Mouse (Mus musculus) midbrain, embryonic 13.5 days (tissue): Measurements from ENCODE around the gene Elovl6. TPM values are rescaled to one million over a fixed set of nuclear protein-coding genes. Genes with fewer than 3 reads are reported as not detected.

Experiments used
- ATAC-seq: fragments of 200-750 bp; cut with Nextera tagmentation; 2 replicates; pipeline ENCODE4 v1.8.0; 2017; ENCODE audit warnings: mild to moderate bottlenecking, moderate TSS enrichment, moderate library complexity
- H3K27ac ChIP-seq: fragments of 300-500 bp; sonication (generic); 2 replicates; pipeline ENCODE4 v1.5.1; 2015; ENCODE audit warnings: inconsistent platforms, mild to moderate bottlenecking, moderate library complexity
- H3K27me3 ChIP-seq: fragments of 300-500 bp; sonication (generic); 2 replicates; pipeline ENCODE4 v1.6.1; 2015; ENCODE audit warnings: mild to moderate bottlenecking, inconsistent platforms
- H3K36me3 ChIP-seq: fragments of 300-500 bp; sonication (generic); 2 replicates; pipeline ENCODE4 v1.6.1; 2015; ENCODE audit warnings: mild to moderate bottlenecking, inconsistent platforms
- H3K4me1 ChIP-seq: fragments of 300-500 bp; sonication (generic); replicated peaks from 2 replicates; pipeline ENCODE4 v1.6.1; 2015; ENCODE audit warnings: inconsistent platforms
- H3K4me2 ChIP-seq: fragments of 300-500 bp; sonication (generic); replicated peaks from 2 replicates; pipeline ENCODE4 v1.6.1; 2015; ENCODE audit warnings: moderate library complexity, mild to moderate bottlenecking, inconsistent platforms
- H3K4me3 ChIP-seq: fragments of 300-500 bp; sonication (generic); replicated peaks from 2 replicates; pipeline ENCODE4 v1.5.1; 2015; ENCODE audit warnings: mild to moderate bottlenecking, inconsistent platforms
- H3K9ac ChIP-seq: fragments of 300-500 bp; sonication (generic); replicated peaks from 2 replicates; pipeline ENCODE4 v1.6.1; 2015; ENCODE audit warnings: mild to moderate bottlenecking, inconsistent platforms
- H3K9me3 ChIP-seq: fragments of 300-500 bp; sonication (generic); 2 replicates; pipeline ENCODE4 v1.6.1; 2016; ENCODE audit warnings: mild to moderate bottlenecking, inconsistent platforms
- WGBS: fragments of 180-500 bp; shearing (Covaris S2); methylation state at CpG from one replicate; pipeline ENCODE4 v1.1.7; 2015; 5-methylcytosine and 5-hydroxymethylcytosine counted together
- polyA plus RNA-seq: library from polyadenylated mRNA; unstranded; fragments of >200 nt; fragmentation: Nextera tagmentation; extraction: Ambion mirVana; gene quantifications from 2 replicates; pipeline ENCODE4 v1.2.1, GENCODE M21; 2015

The Elovl6 gene
- polyA plus RNA-seq, 1 experiment from 2014 or later: 31.2 TPM

DNA sequence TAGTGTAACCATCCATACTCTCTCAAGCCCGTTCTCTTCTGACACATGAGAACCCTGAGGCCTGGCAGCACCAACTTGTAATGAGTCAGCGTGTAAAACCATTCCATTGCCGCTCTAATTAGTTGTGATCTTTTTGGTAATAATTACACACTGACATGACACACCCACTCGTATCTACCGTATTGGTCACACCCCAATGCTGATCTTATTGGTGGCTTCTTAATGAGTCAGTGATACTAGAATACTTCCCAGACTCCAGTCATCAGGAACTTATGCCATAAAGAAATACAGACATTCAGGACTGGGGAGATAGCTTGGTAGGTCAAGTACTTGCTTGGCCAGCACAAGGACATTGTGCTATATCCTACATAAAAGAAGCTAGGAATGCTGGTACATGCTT is 39.5 kb downstream of the Elovl6 start:
- H3K9ac ChIP-seq: no peak overlapping the region
- H3K27me3 ChIP-seq: no peaks in the 10 kb centered on the region
- no peak overlapping the region for H3K4me3 ChIP-seq
- H3K36me3 ChIP-seq: peaks cover 5% of the 10 kb centered on the region; the same call in 1 of the 2 replicates
- H3K9me3 ChIP-seq: no peaks in the 10 kb centered on the region
- H3K4me2 ChIP-seq: no peak overlapping the region
- H3K4me1 ChIP-seq: peaks cover 11% of the 10 kb centered on the region
- H3K27ac ChIP-seq: no peak overlapping the region
- WGBS: 94% methylated on average over 5 of the region's 5 CpGs
- ATAC-seq: no peak

DNA sequence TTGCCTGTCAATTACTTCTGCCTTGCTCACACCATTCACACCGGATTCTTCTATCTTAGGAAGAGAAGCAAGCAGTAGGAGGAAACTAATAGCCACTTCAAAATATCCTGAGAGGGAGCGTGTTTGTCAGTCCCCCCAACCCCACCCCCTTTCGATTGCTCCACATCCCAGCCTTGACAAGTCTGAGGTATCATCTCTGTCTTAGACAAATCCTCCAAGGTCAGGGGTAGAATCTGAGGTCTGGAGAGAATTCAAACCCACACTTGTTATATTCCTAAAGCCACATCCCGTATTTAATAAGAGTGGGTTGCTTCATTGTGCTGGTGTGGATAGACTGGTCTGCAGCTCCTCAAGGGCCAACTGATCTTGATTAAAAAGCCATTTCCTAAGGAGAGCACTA is 40.8 kb downstream of the Elovl6 start:
- H3K9ac ChIP-seq: no peak overlapping the region
- no peak for ATAC-seq
- no peaks in the 10 kb centered on the region for H3K9me3 ChIP-seq
- H3K27me3 ChIP-seq: no peaks in the 10 kb centered on the region
- H3K27ac ChIP-seq: no peak overlapping the region
- no peak overlapping the region for H3K4me2 ChIP-seq
- peaks cover 11% of the 10 kb centered on the region for H3K4me1 ChIP-seq
- peaks cover 6% of the 10 kb centered on the region; the same call in 1 of the 2 replicates for H3K36me3 ChIP-seq
- WGBS: 50% methylated on average over 4 of the region's 4 CpGs
- no peak overlapping the region for H3K4me3 ChIP-seq

DNA sequence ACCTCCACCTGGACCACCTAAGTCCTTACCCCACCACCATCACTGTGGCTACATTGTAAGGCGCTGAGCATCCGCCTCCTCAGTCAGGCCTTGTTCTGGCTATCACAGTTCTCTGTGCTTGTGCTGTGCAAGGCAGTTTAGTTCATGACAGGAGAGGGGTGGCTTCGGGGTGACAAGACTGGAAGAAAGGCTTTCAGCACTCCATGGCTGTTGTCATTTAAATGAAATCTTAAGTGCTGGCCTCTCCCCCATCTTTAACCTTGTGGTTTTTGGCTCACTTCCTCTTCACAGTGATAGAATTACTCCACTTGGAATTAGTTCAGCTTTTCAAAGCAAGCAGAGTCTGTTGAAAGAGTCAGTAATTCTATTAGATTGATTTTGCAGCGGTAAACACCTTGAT is 41.5 kb downstream of the Elovl6 start:
- H3K4me3 ChIP-seq: no peak overlapping the region
- H3K9me3 ChIP-seq: no peaks in the 10 kb centered on the region
- no peaks in the 10 kb centered on the region for H3K27me3 ChIP-seq
- WGBS: 79% methylated on average over 4 of the region's 4 CpGs
- no peak overlapping the region for H3K9ac ChIP-seq
- peaks cover 11% of the 10 kb centered on the region for H3K4me1 ChIP-seq
- no peak overlapping the region for H3K4me2 ChIP-seq
- peaks cover 6% of the 10 kb centered on the region; the same call in 1 of the 2 replicates for H3K36me3 ChIP-seq
- H3K27ac ChIP-seq: no peak overlapping the region
- peak; percentile 68 for ATAC-seq

GRCm38 (mm10) chr3:129575086-129575485 is 42.9 kb downstream of the Elovl6 start:
- Histone ChIP-seq H3K4me1 (peaks cover 11% of the 10 kb centered on the region), H3K9ac (no peak overlapping the region), H3K27ac (no peak overlapping the region), H3K9me3 (no peaks in the 10 kb centered on the region), H3K4me2 (no peak overlapping the region), H3K4me3 (no peak overlapping the region), H3K36me3 (peaks cover 6% of the 10 kb centered on the region; the same call in 1 of the 2 replicates), H3K27me3 (no peaks in the 10 kb centered on the region)
- no peak for ATAC-seq
- 96% methylated on average over 4 of the region's 4 CpGs for WGBS

GRCm38 (mm10) chr3:129576522-129576921 is 44.4 kb downstream of the Elovl6 start:
- WGBS: 96% methylated on average over 6 of the region's 6 CpGs
- Histone ChIP-seq H3K9me3 (no peaks in the 10 kb centered on the region), H3K36me3 (peaks cover 6% of the 10 kb centered on the region; the same call in 1 of the 2 replicates), H3K4me3 (no peak overlapping the region), H3K27me3 (no peaks in the 10 kb centered on the region), H3K9ac (no peak overlapping the region), H3K4me1 (peaks cover 11% of the 10 kb centered on the region), H3K27ac (no peak overlapping the region), H3K4me2 (no peak overlapping the region)
- ATAC-seq: no peak

DNA sequence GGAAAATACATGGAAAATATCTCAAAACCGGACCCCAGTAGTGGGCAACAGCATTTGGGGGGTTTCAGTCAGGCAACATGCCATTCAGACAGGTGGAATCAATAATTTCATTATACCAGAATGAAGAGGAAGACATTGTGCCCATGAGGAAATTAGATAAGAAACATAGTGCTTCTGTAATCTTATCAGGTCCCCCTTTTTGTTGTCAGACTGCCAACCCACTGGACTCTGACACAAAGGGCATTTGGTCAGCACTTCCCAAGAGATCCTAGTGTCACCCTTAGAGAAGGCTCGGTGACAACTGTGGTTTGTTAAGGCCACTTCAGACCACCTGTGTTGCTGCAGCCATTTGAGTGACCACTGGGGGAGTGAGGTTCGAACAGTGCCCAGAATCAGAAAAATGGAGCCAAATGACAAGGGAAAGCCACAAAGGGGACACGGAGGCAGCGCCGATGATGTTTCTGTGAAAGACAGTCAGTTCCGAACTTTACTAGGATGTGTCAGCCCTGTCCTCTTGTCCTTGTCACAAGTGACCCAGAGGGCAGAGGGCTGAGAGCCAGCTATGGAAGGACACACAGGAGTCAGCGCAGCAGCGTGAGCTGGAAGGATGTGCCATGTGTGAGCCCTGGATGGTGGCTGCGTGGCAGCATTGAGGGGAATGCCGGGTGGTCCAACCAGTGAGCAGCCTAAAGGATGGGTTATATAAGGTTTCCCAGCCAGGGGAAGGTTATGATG is 46.8 kb downstream of the Elovl6 start:
- no peaks in the 10 kb centered on the region for H3K4me1 ChIP-seq
- H3K9me3 ChIP-seq: no peaks in the 10 kb centered on the region
- peaks cover 6% of the 10 kb centered on the region; the same call in 1 of the 2 replicates for H3K36me3 ChIP-seq
- WGBS: 93% methylated on average over 11 of the region's 11 CpGs
- H3K4me3 ChIP-seq: no peak overlapping the region
- H3K4me2 ChIP-seq: no peak overlapping the region
- no peak overlapping the region for H3K27ac ChIP-seq
- no peak for ATAC-seq
- no peak overlapping the region for H3K9ac ChIP-seq
- H3K27me3 ChIP-seq: no peaks in the 10 kb centered on the region

- peaks cover 6% of the 10 kb centered on the region; the same call in 1 of the 2 replicates for H3K36me3 ChIP-seq
- 88% methylated on average over 3 of the region's 3 CpGs for WGBS
- H3K9me3 ChIP-seq: no peaks in the 10 kb centered on the region
- H3K4me3 ChIP-seq: no peak overlapping the region
- H3K9ac ChIP-seq: no peak overlapping the region
- no peaks in the 10 kb centered on the region for H3K27me3 ChIP-seq
- no peak for ATAC-seq
- no peaks in the 10 kb centered on the region for H3K4me1 ChIP-seq
- H3K27ac ChIP-seq: no peak overlapping the region
- no peak overlapping the region for H3K4me2 ChIP-seq
Observed at GRCm38 (mm10) chr3:129581024-129581423, 48.9 kb downstream of the Elovl6 start.

- WGBS: 80% methylated on average over 4 of the region's 4 CpGs
- Histone ChIP-seq H3K27me3 (no peaks in the 10 kb centered on the region), H3K4me1 (peaks cover 6% of the 10 kb centered on the region; the same call in 1 of the 2 replicates), H3K4me3 (no peak overlapping the region), H3K27ac (no peak overlapping the region), H3K9me3 (no peaks in the 10 kb centered on the region), H3K4me2 (no peak overlapping the region), H3K36me3 (no peaks in the 10 kb centered on the region), H3K9ac (no peak overlapping the region)
- no peak for ATAC-seq
Observed at GRCm38 (mm10) chr3:129582449-129582848, 50.3 kb downstream of the Elovl6 start.

DNA sequence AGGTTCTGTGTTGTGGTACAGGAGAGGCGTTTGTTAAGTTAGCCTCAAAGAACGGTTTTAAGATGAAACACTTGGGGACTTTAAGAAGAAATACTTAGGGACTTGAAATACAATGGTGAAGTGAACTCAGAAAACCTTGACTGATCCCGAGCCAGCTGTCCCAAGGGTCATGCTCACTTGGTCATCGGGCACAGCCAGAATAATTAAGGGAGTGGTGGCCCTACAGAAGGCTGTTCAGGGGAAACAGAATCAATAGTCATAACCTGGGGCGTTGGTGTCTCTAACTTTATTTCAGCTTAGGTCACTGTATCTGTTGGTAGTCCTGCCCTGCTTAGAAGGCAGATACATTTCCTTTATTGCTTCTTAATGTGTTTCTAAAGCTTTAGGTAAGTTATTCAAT is 51.1 kb downstream of the Elovl6 start:
- Histone ChIP-seq H3K27me3 (no peaks in the 10 kb centered on the region), H3K4me3 (no peak overlapping the region), H3K9me3 (no peaks in the 10 kb centered on the region), H3K4me1 (peaks cover 6% of the 10 kb centered on the region; the same call in 1 of the 2 replicates), H3K27ac (no peak overlapping the region), H3K36me3 (no peaks in the 10 kb centered on the region), H3K4me2 (no peak overlapping the region), H3K9ac (no peak overlapping the region)
- WGBS: 75% methylated on average over 5 of the region's 5 CpGs
- no peak for ATAC-seq

- peaks cover 21% of the 10 kb centered on the region for H3K4me1 ChIP-seq
- ATAC-seq: no peak
- no peak overlapping the region for H3K4me3 ChIP-seq
- no peaks in the 10 kb centered on the region for H3K9me3 ChIP-seq
- H3K4me2 ChIP-seq: no peak overlapping the region
- no peak overlapping the region for H3K9ac ChIP-seq
- no peak overlapping the region for H3K27ac ChIP-seq
- H3K27me3 ChIP-seq: no peaks in the 10 kb centered on the region
- WGBS: 89% methylated on average over 8 of the region's 8 CpGs
- H3K36me3 ChIP-seq: no peaks in the 10 kb centered on the region
Observed at GRCm38 (mm10) chr3:129587916-129588315, 55.8 kb downstream of the Elovl6 start.

DNA sequence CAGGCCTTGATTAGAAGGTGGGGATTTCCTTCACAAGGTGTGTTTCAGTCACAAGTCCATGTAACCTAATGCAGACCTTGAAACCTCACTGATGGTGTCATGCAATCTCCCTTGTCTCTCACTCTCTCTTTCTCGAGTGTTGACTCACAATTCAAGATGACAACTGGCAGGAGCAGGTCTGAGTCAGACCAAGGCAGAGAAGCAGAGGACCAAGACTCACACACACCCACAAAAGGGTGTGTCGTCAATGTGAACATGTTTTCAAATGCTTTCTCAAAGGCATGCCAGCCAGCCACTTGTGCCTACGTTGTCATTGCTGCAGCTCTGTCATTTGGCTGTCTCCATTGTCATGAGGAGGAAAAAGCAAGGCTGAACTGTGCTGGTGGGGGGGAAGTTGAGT is 56.6 kb downstream of the Elovl6 start:
- H3K4me2 ChIP-seq: no peak overlapping the region
- H3K4me3 ChIP-seq: no peak overlapping the region
- H3K36me3 ChIP-seq: no peaks in the 10 kb centered on the region
- H3K4me1 ChIP-seq: peaks cover 21% of the 10 kb centered on the region
- H3K27me3 ChIP-seq: no peaks in the 10 kb centered on the region
- H3K9ac ChIP-seq: no peak overlapping the region
- no peak overlapping the region for H3K27ac ChIP-seq
- H3K9me3 ChIP-seq: no peaks in the 10 kb centered on the region
- WGBS: 90% methylated on average over 3 of the region's 3 CpGs
- ATAC-seq: no peak

DNA sequence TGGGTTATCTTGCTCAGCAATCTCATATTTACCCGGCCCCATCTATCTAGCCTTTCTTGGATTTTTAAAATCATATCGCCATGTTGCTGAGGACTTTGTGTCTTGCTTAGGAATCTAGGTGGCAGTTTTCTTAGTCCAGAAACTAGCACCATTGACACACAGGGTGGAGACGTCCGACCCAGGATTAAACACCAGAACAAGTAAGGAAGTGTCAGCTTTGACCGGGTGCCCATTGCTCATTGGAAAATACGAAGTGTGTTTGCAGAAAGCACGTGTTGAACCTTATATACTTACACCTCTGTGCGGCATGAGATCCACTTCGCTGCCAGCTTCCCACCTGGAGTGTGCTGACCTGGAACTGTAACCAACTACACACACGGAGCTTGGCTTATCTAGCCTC is 57.5 kb downstream of the Elovl6 start:
- H3K36me3 ChIP-seq: no peaks in the 10 kb centered on the region
- 90% methylated on average over 10 of the region's 10 CpGs for WGBS
- H3K9me3 ChIP-seq: no peaks in the 10 kb centered on the region
- H3K27ac ChIP-seq: no peak overlapping the region
- H3K9ac ChIP-seq: no peak overlapping the region
- ATAC-seq: no peak
- no peak overlapping the region for H3K4me2 ChIP-seq
- peaks cover 21% of the 10 kb centered on the region for H3K4me1 ChIP-seq
- no peak overlapping the region for H3K4me3 ChIP-seq
- no peaks in the 10 kb centered on the region for H3K27me3 ChIP-seq
